Mouse (Mus musculus) lung, adult 18-20 months (tissue): ENCODE measurements around the gene Ddx59.

Experiments used
- DNase-seq, 2 experiments: peaks; one replicate each; pipeline ENCODE4 v3.0.0; 2022; ENCODE audit warnings: mixed read lengths in 2 of 2

The Ddx59 gene

DNA sequence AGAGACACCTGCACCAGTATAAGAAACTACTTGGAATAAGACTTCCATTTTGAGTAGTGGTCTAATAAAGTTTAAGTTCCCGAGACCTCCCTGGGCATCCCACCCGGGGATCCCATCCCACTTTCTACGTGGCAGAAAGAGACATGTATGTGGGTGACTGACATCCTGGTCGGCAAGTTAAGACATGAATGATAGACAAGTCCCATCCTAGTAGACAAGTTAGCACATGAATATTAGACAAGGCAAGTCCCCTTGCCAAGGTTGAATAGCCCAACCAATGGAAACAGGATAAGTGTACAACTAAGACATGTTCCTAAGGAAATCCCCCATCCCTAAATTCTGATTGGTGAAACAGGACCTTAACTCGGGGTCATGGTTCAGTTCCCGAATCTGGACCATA lies 34.5 kb downstream of the Ddx59 start:
- DNase-seq = no peak

DNA sequence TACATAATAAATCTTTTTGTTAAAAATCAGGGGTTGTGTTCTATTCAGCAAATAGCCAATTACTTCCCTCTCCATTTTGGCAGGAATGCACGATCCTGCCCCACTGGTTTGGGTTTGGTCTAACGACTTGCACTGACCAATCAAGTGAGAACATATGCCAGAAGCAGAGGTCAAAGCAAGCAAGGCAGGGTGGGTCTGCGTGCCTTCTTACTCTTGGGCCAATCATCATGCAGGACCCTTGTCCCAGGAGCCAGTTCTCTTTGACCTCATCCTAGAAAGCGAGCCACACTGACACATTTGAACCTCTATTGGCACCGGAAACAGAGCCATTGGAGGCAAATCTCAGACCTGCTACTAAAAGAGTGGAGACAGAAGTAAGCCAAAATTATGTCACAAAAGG lies 35.1 kb downstream of the Ddx59 start:
- no peak for DNase-seq

DNA sequence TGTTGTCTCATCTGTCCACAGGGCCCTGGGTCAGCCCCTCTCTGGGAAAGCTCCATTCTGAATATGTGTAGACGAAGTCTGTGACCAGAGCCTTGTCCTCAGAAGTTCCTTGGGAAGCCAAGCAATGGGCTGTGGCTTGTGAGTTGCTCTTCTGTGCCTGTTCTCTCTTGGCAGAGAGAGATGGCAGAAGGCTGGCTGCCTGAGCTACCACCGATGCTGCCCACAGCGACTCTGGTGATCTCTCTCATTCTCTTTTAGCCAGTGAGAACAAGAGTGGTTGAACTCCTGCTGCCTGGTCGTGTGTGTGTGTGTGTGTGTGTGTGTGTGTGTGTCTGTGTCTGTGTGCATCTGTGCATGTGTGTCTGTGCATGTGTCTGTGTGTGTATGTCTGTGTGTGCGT lies 37.4 kb downstream of the Ddx59 start:
- DNase-seq = no peak

DNA sequence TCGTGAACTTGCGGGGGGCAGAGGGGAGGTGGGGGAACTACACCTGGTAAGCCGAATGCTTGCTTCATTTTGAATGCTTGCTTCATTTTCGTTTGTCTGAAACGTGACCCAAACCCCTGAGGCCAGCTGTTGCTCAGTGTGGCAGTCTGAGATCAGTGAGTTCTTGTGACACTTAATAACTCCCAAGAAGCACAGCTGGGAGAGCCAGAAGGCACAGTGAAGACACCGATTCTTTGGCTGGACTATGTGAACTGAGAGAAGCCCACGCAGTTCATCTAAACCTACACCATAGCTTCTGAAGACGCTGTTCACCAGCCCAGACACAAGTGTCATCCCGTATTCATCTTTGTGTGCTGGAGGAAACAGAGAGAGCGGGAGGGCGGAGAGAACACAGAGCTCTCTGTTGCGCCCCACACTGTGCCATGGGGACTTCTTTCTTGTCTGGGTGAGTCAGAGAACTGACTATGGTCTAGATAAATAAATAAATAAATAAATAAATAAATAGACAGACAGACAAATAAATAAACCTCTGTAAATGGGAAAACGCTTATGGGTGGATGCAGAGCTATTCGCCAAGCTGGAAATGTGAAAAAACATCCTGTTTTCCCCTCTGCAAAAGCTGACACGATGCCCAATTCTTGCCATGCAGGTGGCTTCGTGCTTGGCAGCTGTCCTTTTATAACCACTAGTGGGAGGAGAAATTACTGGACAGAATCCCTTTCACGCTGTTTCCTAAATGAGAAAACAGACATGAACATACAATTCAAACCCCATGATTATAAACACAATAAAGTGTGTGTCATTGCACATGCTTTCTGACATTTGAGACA lies 40.9 kb downstream of the Ddx59 start:
- DNase-seq = no peak

DNA sequence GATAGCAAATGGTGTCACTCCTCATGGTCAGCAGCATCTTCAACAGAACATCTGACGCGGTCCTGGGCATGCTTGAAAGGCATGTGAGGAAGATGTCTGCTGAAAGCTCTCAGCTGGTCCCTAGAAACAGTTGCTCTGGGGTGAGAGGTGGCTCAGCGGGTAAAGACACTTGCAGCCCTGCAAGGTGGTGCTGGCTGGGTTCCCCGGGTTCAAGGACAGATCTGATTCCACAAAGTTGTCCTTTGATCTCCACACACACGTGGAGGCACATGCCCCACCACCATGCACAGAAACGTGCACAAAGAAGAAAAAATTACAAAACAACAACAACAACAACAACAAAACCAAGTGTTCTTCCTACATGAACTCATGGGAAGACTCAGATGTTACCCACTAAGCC lies 41.7 kb downstream of the Ddx59 start:
- no peak for DNase-seq

DNA sequence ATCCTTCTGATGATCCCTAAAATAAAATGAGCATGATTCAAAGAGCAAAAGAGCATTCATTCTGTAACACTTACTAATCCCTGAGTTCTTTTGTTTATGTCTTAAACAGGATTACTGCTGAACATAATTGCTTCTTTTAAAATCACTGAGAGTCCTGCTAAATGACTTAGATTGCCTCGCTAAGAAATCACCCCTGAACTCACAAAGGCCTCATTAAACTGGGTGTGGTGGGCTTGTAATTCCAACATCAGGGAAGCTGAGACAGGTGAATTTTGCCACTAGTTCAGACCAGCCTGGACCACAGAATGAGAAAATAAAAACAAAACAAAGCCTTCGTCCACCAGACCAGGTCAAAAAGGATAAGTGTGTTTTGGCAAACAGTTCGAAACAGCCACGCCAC lies 42.3 kb downstream of the Ddx59 start:
- DNase-seq = no peak

DNA sequence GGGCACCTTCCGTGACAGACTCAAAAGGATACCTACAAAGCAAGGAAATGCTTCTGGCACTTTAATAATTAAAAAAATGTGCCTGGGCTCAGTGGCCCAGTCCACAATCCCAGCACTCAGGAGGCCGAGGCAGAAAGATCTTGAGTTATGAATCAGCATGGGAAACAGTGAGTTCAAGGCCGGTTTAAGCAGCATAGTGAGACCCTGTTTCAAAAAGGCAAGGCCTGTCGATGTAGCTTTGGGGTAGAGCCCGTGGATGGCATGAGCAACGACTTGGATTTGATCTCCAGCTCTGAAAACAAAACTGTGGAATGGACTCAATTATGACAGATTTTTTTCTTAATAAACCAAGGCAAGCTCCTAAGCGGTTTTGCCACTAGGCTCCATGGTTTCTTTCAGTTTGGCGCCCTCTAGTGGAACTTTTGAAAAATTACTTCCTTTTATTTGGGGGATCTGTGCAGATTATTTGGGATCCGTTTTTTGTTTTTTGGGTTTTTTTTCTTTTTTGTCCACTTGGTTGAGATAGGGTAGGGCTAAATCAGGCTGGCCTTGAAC lies 43.7 kb downstream of the Ddx59 start:
- no peak for DNase-seq

DNA sequence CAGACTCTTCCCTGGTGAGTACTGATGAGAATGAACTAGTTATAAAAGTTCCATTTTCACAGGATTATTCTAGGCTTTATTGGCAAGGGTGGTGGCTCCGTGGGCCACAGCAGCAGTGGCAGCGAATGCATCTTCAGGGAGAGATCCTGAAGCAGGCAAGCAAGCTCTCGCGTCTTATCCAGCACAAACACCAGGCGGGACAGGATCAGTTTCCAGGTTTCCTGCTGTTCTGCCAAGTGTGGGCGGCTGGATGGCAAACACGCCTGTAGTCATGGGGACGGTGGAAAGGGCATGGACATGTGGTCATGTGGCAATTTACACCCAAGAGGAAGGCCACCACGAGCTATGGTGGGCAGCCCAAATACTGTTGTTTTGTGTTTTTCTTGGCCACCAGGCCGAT lies 47.4 kb downstream of the Ddx59 start:
- DNase-seq = no peak

DNA sequence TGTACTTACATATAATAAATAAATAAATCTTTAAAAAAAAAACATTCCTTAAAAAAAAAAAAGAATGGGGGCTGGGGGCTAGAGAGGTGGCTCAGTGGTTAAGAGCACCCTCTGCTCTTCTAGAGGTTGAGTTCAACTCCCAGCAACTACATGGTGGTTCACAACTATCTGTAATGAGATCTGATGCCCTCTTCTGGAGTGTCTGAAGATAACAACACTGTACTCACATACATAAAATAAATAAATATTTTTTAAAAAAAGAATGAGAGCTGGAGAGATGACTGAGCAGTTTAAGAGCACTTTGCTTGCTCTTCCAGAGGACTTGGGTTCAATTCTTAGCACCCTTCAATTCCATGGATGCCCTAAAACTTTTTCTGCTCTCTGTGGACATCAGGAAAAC lies 50.1 kb downstream of the Ddx59 start:
- DNase-seq = no peak

DNA sequence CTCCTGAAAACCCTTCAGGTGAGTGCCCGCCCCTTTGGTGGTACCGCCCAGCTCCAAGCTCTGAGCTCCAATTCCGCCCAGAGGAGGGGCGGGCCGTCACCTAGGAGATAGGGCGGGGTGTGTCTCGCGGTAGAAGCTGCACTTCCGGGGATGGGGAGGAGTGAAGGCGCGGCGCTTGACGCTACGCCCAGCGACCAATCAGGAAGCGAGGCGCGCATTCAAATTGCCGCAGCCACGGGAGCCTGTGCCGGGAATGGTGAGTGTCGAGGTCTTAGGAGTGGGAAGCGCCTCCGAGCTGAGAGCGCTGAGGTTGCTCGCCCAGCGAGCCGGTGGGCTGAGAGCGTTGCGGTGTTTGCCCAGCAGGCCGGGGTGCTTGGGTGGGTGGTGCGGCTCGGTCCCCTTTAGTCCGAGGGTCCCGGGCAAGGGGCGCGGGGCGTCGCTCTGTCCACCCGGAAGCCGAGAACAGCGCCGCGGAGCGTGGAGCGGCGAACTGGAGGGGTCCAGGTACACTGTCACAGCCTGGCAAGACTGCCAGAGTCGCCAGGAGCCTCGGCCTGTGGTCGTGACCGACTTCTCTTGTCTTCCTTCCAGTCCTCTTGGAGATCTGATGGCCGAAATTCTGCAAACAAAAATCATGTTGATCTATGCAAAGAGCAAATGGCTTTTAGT lies 51.2 kb downstream of the Ddx59 start, which contains the start of gene Kif14:
TSS of gene Kif14 (plus strand) at position 201 of the 669 bp plus-strand sequence.
- DNase-seq = peak; percentile 95 to 97

DNA sequence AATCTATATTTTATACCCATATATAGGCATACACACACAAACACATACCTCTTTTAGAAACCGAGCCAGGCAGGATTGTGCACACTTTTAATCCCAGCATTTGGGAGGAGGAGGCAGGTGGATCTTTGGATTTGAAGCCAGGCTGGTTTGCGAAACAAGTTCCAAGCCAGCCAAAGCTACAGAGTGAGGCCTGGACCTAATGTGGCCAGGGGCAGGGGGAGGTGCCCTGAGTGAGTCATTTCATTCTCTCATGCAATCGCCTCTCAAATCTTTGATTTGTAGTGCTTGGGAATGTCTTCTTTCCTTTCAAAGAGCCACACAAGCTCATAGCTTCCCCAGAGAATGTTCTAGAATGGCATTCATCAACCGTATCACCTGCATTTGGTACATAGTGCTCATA lies 54.3 kb downstream of the Ddx59 start:
- DNase-seq = no peak

DNA sequence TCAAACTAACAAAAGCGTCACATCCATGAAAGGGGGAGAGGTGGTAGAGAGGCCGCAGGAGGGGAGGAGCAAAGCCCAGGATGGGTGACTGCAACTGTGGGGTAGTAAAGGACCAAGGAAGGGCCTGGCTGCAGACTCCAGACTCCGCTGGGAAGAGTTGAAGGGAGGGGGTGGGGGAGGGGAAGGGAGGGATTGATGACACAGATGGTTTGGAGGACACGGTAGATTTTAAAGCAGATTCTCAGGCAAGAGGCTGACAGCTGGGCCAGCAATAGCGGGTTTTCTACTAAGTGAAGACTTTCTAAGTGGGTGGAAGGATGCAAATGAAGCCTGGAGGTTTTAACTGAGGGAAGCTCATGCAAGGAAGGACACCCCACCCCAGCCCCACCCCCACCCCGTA lies 55.4 kb downstream of the Ddx59 start:
- no peak for DNase-seq
